Mouse (Mus musculus): ENCODE measurements around the gene Ftl1. TPM values are rescaled to one million over a fixed set of nuclear protein-coding genes. Genes with fewer than 3 reads are reported as not detected.

Gene Ftl1
- total and polyA plus RNA-seq, 2 experiments from 2014 or later, result 1,107 to 2,163 TPM

DNA sequence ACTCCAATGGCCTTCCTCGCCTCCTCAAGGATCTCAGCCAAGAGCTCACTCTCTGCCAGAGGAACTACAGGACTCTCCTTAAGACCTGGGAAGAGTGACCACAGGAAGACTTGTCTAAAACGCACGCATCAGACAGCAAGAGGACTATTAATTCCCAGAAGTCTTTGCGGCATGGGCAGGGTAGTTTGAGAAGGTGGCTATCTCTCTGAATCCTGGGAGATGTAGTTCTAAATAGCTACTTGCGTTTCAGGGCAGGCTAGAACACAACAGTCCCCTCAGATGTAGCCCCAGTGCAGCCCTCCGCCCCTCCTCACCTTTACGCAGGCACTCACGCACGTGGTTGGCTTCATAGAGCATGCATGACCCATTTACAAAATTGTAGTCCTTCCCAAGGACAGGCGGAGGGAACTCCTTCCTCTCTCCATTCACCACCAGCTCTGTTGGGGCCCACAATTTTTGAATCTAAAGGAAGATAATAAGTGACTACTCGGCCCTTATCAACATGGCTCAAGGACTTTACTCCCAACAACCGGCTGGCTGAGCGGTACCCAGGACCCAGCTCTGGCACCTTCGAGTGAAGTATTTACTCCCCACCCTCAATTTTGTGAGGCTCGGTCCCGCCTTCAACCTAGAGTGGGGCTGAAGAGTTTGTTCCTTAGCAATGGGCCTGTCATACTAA is 15.7 kb upstream of the Ftl1 start:
- no peaks in the 10 kb centered on the region for H3K36me3 ChIP-seq (replicated peaks; ENCODE audit: control insufficient read depth, insufficient read depth, low read length)
- no peak overlapping the region for H3K27ac ChIP-seq (ENCODE audit: low read depth)
- ATAC-seq (ENCODE audit: insufficient read depth, low read depth), result peak; percentile 40; the same call in 1 of the 2 replicates
- H3K4me3 ChIP-seq (ENCODE audit: low read depth, low read length), result peak overlapping the region; percentile 19; the same call in 1 of the 2 replicates
- 61% methylated on average over 16 of the region's 16 CpGs for WGBS
- H3K4me2 ChIP-seq (ENCODE audit: low read depth, low read length), result peak overlapping the region; percentile 52
- H3K9me3 ChIP-seq (replicated peaks; ENCODE audit: control insufficient read depth, low read length), result no peaks in the 10 kb centered on the region
- 0 out of 2 replicates have a peak overlapping the region, but pooled peaks have one; percentile 38 for H3K9ac ChIP-seq (replicated peaks; ENCODE audit: low read depth, low read length)
- H3K4me1 ChIP-seq (ENCODE audit: control insufficient read depth, insufficient read depth), result no peaks in the 10 kb centered on the region
- DNase-seq (ENCODE audit: low spot score), result peak; percentile 51
- no peaks in the 10 kb centered on the region for H3K27me3 ChIP-seq (ENCODE audit: control insufficient read depth, insufficient read depth, low read length)
- no peak for TF ChIP-seq CTCF (IDR thresholded peaks at IDR 0.05; ENCODE audit: low read depth)
- no peak for TF ChIP-seq EP300 (IDR thresholded peaks at IDR 0.05; ENCODE audit: low read depth)

DNA sequence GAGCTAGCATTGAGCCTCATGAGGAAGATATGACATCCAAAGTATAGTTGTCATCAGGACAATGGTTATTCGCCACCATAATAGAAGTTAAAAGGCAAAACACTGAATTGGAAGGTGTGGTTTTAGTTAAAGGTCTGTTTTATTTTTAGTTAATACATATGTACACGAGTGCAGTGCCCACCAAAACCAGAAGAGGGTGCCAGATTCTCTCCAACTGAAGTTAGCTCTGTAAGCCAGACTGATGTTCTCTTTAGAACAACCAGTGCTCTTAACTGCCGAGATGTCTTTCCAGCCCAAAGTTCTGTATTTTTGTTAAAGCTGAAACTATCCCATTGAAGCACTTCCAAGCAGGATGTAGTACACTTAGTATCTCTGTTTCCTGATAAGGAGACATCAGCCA is 11.2 kb upstream of the Ftl1 start:
- peaks cover 9% of the 10 kb centered on the region for H3K4me1 ChIP-seq (ENCODE audit: control insufficient read depth, insufficient read depth)

GRCm38 (mm10) chr7:45467090-45467670 is 7.5 kb upstream of the Ftl1 start:
- TF ChIP-seq EP300 (IDR thresholded peaks at IDR 0.05; ENCODE audit: low read depth) (no peak), CTCF (IDR thresholded peaks at IDR 0.05; ENCODE audit: low read depth) (no peak)
- peaks cover 23% of the 10 kb centered on the region for H3K36me3 ChIP-seq (replicated peaks; ENCODE audit: control insufficient read depth, insufficient read depth, low read length)
- no peak overlapping the region for H3K27ac ChIP-seq (ENCODE audit: low read depth)
- WGBS, result 37% methylated on average over 7 of the region's 7 CpGs
- peak overlapping the region; percentile 90 for H3K4me2 ChIP-seq (ENCODE audit: low read depth, low read length)
- H3K9ac ChIP-seq (replicated peaks; ENCODE audit: low read depth, low read length), result no peak overlapping the region
- ATAC-seq (ENCODE audit: insufficient read depth, low read depth) (peak; percentile 18), DNase-seq (ENCODE audit: low spot score) (no peak)
- no peaks in the 10 kb centered on the region for H3K9me3 ChIP-seq (replicated peaks; ENCODE audit: control insufficient read depth, low read length)
- peak overlapping the region; percentile 87 for H3K4me3 ChIP-seq (ENCODE audit: low read depth, low read length)
- H3K27me3 ChIP-seq (ENCODE audit: control insufficient read depth, insufficient read depth, low read length), result no peaks in the 10 kb centered on the region
- H3K4me1 ChIP-seq (ENCODE audit: control insufficient read depth, insufficient read depth), result peaks cover 12% of the 10 kb centered on the region

More for the DNA sequence above, 11.2 kb upstream of the Ftl1 start:
- ATAC-seq (ENCODE audit: insufficient read depth, low read depth), result no peak
- H3K4me2 ChIP-seq (ENCODE audit: low read depth, low read length), result no peak overlapping the region
- no peak overlapping the region for H3K4me3 ChIP-seq (ENCODE audit: low read depth, low read length)
- no peaks in the 10 kb centered on the region for H3K27me3 ChIP-seq (ENCODE audit: control insufficient read depth, insufficient read depth, low read length)
- WGBS, result under 1% methylated on average over 3 of the region's 3 CpGs
- no peaks in the 10 kb centered on the region for H3K36me3 ChIP-seq (replicated peaks; ENCODE audit: control insufficient read depth, insufficient read depth, low read length)
- no peaks in the 10 kb centered on the region for H3K9me3 ChIP-seq (replicated peaks; ENCODE audit: control insufficient read depth, low read length)
- TF ChIP-seq CTCF (IDR thresholded peaks at IDR 0.05; ENCODE audit: low read depth) (peak; percentile 69), EP300 (IDR thresholded peaks at IDR 0.05; ENCODE audit: low read depth) (no peak)
- no peak overlapping the region for H3K27ac ChIP-seq (ENCODE audit: low read depth)
- peak; percentile 84 for DNase-seq (ENCODE audit: low spot score)
- H3K9ac ChIP-seq (replicated peaks; ENCODE audit: low read depth, low read length), result no peak overlapping the region

DNA sequence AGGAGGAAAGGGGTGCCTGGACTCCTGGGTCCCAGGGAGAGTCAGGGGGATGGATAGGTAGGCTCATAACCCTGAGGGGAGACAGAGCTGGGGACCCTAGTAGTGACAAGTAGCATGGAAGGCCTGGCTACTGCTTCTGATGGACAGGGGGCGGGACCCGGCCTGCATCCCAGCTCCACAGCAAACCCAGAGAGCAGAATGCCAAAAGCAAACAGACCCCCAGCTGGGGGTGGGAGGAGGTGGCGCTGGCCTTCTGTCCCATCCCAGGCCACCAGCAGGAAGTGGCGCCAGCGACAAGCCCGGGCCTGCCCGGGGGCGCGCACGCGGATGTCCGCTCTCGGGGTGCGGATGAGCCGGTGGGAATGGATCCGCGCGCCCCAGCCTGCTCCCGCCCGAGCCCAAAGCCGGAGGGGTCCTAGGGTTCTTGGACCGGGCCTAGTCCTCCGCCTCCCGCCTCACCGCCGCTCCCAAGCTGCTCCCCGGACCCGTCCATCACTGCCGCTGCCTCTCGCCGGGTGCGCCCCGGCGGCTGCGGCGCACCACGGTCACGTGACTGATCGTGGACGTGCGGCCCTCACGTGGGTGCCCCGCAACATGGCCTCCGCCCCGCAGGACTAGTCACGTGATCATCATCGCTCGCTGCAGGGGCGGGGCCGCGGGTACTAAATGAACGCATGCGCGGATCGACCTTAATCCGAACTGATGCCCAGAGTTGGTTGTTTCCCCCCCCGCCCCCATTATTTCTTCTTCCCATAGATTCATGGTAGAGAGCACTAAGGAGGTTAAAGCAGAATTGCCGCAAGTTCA is 6.8 kb upstream of the Ftl1 start, which contains the start of gene Bax:
Gene Bax (minus strand): TSS at position 616 of the 807 bp plus-strand sequence.
- ATAC-seq (ENCODE audit: insufficient read depth, low read depth), result peak; percentile 91
- peak within 1 kb of the TSS; percentile 87 for H3K4me3 ChIP-seq (ENCODE audit: low read depth, low read length)
- DNase-seq (ENCODE audit: low spot score), result peak; percentile 98
- H3K4me2 ChIP-seq (ENCODE audit: low read depth, low read length), result peak within 1 kb of the TSS; percentile 90
- peaks cover 12% of the 10 kb centered on the region for H3K4me1 ChIP-seq (ENCODE audit: control insufficient read depth, insufficient read depth)
- TF ChIP-seq EP300 (IDR thresholded peaks at IDR 0.05; ENCODE audit: low read depth), result no peak
- TF ChIP-seq CTCF (IDR thresholded peaks at IDR 0.05; ENCODE audit: low read depth), result 0 out of 2 replicates have a peak, but pooled peaks have one; percentile 6
- H3K9ac ChIP-seq (replicated peaks; ENCODE audit: low read depth, low read length), result peak within 1 kb of the TSS; percentile 75
- peak within 1 kb of the TSS; percentile 72 for H3K27ac ChIP-seq (ENCODE audit: low read depth)
- peaks cover 23% of the 10 kb centered on the region for H3K36me3 ChIP-seq (replicated peaks; ENCODE audit: control insufficient read depth, insufficient read depth, low read length)
- H3K27me3 ChIP-seq (ENCODE audit: control insufficient read depth, insufficient read depth, low read length), result no peaks in the 10 kb centered on the region
- WGBS, result under 1% methylated on average over 42 of the region's 58 CpGs
- H3K9me3 ChIP-seq (replicated peaks; ENCODE audit: control insufficient read depth, low read length), result no peaks in the 10 kb centered on the region

DNA sequence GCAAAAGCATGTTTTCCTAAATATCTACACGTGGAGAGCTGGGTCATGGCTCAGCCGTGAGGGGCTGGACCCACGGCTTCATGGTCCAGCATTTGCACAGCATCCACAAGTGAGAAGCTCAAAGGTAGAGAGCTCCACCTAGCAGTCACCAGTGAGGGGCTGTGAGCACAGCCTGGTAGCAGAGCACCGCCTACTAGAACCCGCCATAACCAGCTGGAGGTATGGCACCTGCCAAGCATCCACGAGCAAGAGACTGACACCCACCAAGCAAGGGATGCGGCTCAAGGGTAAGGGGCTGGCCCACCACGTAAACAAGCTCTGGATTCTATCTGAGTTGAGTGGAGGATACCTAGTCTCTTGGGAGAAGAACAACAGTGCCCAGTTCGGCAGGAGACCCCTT is 5.9 kb upstream of the Ftl1 start:
- peak overlapping the region; percentile 90 for H3K4me2 ChIP-seq (ENCODE audit: low read depth, low read length)
- H3K27ac ChIP-seq (ENCODE audit: low read depth), result no peak overlapping the region
- ATAC-seq (ENCODE audit: insufficient read depth, low read depth), result no peak
- peak overlapping the region; percentile 87 for H3K4me3 ChIP-seq (ENCODE audit: low read depth, low read length)
- no peak overlapping the region for H3K9ac ChIP-seq (replicated peaks; ENCODE audit: low read depth, low read length)
- 77% methylated on average over 9 of the region's 9 CpGs for WGBS
- peaks cover 16% of the 10 kb centered on the region for H3K4me1 ChIP-seq (ENCODE audit: control insufficient read depth, insufficient read depth)
- DNase-seq (ENCODE audit: low spot score), result no peak
- TF ChIP-seq CTCF (IDR thresholded peaks at IDR 0.05; ENCODE audit: low read depth) (no peak), EP300 (IDR thresholded peaks at IDR 0.05; ENCODE audit: low read depth) (no peak)
- H3K27me3 ChIP-seq (ENCODE audit: control insufficient read depth, insufficient read depth, low read length), result no peaks in the 10 kb centered on the region
- peaks cover 23% of the 10 kb centered on the region for H3K36me3 ChIP-seq (replicated peaks; ENCODE audit: control insufficient read depth, insufficient read depth, low read length)
- no peaks in the 10 kb centered on the region for H3K9me3 ChIP-seq (replicated peaks; ENCODE audit: control insufficient read depth, low read length)
